Mouse (Mus musculus) limb, embryonic 15.5 days (tissue): ENCODE results near the gene Itgb2l. TPM values are rescaled to one million over a fixed set of nuclear protein-coding genes. Genes with fewer than 3 reads are reported as not detected.
"Not testable (repeated sequence)": the region's sequence is repeated elsewhere in the genome, so short reads cannot be mapped to it uniquely, and the experiment has no call there.

Experiments
- ATAC-seq: fragments of 200-750 bp; cut with Nextera tagmentation; 2 replicates; pipeline ENCODE4 v1.8.0; 2017; ENCODE audit warnings: low read depth, moderate TSS enrichment; ENCODE audit not compliant: insufficient number of reproducible peaks, low FRiP score, low TSS enrichment
- H3K27ac ChIP-seq: fragments of 300-500 bp; sonication (generic); 2 replicates; pipeline ENCODE4 v1.5.1; 2015; ENCODE audit warnings: moderate library complexity, mild to moderate bottlenecking, inconsistent platforms
- H3K27me3 ChIP-seq: fragments of 300-500 bp; sonication (generic); 2 replicates; pipeline ENCODE4 v1.6.1; 2015; ENCODE audit warnings: inconsistent platforms
- H3K36me3 ChIP-seq: fragments of 300-500 bp; sonication (generic); 2 replicates; pipeline ENCODE4 v1.6.1; 2015; ENCODE audit warnings: inconsistent platforms
- H3K4me1 ChIP-seq: fragments of 300-500 bp; sonication (generic); 2 replicates; pipeline ENCODE4 v1.6.1; 2015; ENCODE audit warnings: inconsistent platforms
- H3K4me2 ChIP-seq: fragments of 300-500 bp; sonication (generic); 2 replicates; pipeline ENCODE4 v1.6.1; 2015; ENCODE audit warnings: mild to moderate bottlenecking, inconsistent platforms
- H3K4me3 ChIP-seq: fragments of 300-500 bp; sonication (generic); 2 replicates; pipeline ENCODE4 v1.5.1; 2015; ENCODE audit warnings: mild to moderate bottlenecking, inconsistent platforms
- H3K9ac ChIP-seq: fragments of 300-500 bp; sonication (generic); 2 replicates; pipeline ENCODE4 v1.6.1; 2015; ENCODE audit warnings: inconsistent platforms
- H3K9me3 ChIP-seq: fragments of 300-500 bp; sonication (generic); 2 replicates; pipeline ENCODE4 v1.6.1; 2016; ENCODE audit warnings: inconsistent platforms
- WGBS: fragments of 180-500 bp; shearing (Covaris S2); methylation state at CpG from one replicate; pipeline ENCODE4 v1.1.7; 2015; 5-methylcytosine and 5-hydroxymethylcytosine counted together
- polyA plus RNA-seq: library from polyadenylated mRNA; unstranded; fragments of >200 nt; fragmentation: Nextera tagmentation; extraction: Ambion mirVana; gene quantifications from 2 replicates; pipeline ENCODE4 v1.2.1, GENCODE M21; 2015

Itgb2l gene
- polyA plus RNA-seq, 1 experiment from 2014 or later, result 0.15 TPM

DNA sequence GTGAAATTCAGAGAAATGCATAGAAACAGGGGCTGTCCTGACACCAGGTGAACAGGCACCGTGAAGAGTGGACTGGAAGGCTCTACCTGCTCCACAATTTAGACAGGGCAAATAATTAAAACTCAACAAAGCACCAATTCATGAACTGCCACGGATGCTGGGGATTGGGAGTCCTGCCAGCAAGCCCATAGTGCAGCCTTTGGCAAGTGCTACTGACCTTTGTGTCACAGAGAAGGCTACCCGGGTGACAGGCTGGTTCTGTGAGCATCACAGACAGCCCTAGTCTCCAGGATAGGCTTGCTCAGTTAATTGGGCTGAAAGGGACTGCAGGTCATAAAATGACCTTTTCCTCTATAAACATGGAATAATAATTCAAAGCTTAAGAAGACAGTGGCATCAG lies 17.4 kb upstream of the Itgb2l start:
- no peak overlapping the region for H3K9ac ChIP-seq
- ATAC-seq, result no peak
- H3K27me3 ChIP-seq, result peaks cover 7% of the 10 kb centered on the region; the same call in 1 of the 2 replicates
- no peaks in the 10 kb centered on the region for H3K36me3 ChIP-seq
- H3K27ac ChIP-seq, result no peak overlapping the region
- 40% methylated on average over 3 of the region's 3 CpGs for WGBS
- no peaks in the 10 kb centered on the region for H3K4me1 ChIP-seq
- H3K9me3 ChIP-seq, result no peaks in the 10 kb centered on the region
- no peak overlapping the region for H3K4me2 ChIP-seq
- H3K4me3 ChIP-seq, result no peak overlapping the region

DNA sequence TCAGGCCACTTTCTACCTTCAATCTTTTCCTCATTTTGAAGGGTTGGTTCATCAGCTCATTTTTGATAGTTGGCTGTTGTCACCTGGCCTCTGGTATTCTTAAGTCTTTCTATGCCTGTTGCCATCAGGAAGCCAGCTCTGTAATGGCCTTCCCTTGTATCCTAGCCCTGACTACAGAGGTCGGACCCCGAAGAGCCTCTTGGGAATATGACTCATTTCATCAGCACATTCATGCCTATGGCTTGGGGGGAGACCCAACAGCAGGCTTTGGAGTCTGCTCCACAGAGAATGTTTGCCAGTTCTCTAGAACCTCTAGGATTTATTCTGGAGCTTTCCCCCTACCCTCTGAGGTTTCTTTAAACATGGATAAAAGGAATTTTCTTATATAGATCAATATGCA lies 15.9 kb upstream of the Itgb2l start:
- no peak for ATAC-seq

DNA sequence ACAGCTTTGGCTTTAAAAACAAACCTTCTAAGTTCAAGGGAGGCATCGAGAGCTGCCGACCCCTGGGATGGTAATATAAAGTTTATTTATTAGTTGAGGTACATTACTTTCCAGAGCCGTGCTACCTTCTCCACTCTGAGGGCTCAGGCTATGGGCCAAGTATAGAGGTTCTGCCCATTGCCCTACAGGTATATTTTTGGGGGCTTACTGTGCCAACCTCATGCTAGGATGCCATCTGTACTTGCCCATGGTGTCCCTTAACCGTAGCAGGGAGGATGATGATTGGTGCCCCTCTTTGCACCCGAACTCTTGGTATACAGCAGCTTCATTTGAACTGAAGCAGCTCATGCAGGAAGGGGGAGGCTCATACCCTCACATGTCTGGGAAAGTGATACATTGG lies 14.2 kb upstream of the Itgb2l start:
- no peak overlapping the region for H3K27ac ChIP-seq
- H3K4me2 ChIP-seq, result no peak overlapping the region
- 66% methylated on average over 5 of the region's 5 CpGs for WGBS
- no peaks in the 10 kb centered on the region for H3K9me3 ChIP-seq
- 0 out of 2 replicates have a peak, but pooled peaks cover under 1% of the 10 kb centered on the region for H3K4me1 ChIP-seq
- no peak overlapping the region for H3K9ac ChIP-seq
- no peaks in the 10 kb centered on the region for H3K36me3 ChIP-seq
- no peaks in the 10 kb centered on the region; the same call in 1 of the 2 replicates for H3K27me3 ChIP-seq
- no peak for ATAC-seq
- H3K4me3 ChIP-seq, result no peak overlapping the region

More for the DNA sequence above, 15.9 kb upstream of the Itgb2l start:
- Histone ChIP-seq H3K4me2 (no peak overlapping the region), H3K9me3 (no peaks in the 10 kb centered on the region), H3K36me3 (no peaks in the 10 kb centered on the region), H3K27ac (no peak overlapping the region), H3K4me3 (no peak overlapping the region), H3K4me1 (no peaks in the 10 kb centered on the region), H3K27me3 (no peaks in the 10 kb centered on the region; the same call in 1 of the 2 replicates), H3K9ac (no peak overlapping the region)
- 80% methylated on average over 2 of the region's 2 CpGs for WGBS

DNA sequence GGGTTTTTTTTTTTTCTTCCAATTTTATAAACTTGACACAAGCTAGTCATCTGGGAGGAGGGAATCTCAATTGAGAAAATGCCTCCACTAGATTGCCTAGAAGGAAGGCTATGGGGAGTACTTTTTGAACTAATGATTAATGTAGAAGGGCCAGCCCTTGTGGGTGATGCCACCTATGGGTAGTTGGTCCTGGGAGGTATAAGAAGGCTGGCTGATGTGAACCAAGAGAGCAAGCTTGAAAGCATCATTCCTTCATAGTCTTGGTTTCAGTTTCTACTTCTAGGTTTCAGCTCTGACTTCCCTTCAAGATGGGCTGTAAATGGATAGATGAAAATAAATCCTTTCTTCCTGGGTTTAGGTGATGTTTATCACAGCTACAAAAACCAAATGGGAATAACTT lies 10.7 kb upstream of the Itgb2l start:
- Histone ChIP-seq H3K27ac (no peak overlapping the region), H3K4me2 (no peak overlapping the region), H3K9me3 (no peaks in the 10 kb centered on the region), H3K4me3 (no peak overlapping the region), H3K36me3 (no peaks in the 10 kb centered on the region), H3K4me1 (0 out of 2 replicates have a peak, but pooled peaks cover 4% of the 10 kb centered on the region), H3K27me3 (no peaks in the 10 kb centered on the region), H3K9ac (no peak overlapping the region)
- no peak for ATAC-seq

DNA sequence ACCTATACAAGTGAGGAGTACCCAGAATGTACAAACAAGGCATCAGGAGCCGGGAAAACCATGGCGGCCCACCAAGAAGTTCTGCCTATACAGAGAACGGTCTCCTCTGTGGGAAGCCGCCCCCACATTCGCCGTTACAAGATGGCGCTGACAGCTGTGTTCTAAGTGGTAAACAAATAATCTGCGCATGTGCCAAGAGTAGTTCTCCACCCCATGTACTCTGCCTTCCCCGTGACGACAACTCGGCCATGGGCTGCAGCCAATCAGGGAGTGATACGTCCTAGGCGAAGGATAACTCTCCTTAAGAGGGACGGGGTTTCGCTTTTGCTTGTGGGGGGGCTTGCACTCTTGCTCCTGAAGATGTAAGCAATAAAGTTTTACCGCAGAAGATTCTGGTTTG lies 7.5 kb upstream of the Itgb2l start:
- H3K4me1 ChIP-seq, H3K27me3 ChIP-seq, H3K9me3 ChIP-seq, H3K27ac ChIP-seq, ATAC-seq, H3K4me2 ChIP-seq, H3K36me3 ChIP-seq, H3K4me3 ChIP-seq, H3K9ac ChIP-seq: not testable (repeated sequence)
- WGBS, result 96% methylated on average over 15 of the region's 16 CpGs

DNA sequence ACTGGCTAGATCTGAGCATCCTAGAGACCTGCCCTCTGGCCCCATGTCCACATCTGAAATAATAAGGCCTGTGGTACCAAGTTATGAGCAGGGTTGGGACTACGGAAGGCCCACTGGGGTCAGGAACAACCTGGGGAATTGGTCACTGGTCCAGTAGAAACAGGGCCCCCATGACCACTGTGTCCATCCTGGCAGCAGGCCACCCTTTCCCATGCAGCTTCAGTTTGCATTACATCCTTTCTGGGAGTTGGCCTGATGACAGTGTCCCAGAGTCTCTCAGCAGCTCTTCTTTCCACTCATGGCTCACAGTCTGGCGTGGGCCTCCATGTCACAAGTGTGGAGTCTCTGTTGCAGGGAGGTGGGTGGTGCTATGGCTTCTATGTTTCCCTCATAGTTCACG lies 1.6 kb downstream of the Itgb2l start:
- no peak overlapping the region for H3K4me2 ChIP-seq
- no peaks in the 10 kb centered on the region for H3K27me3 ChIP-seq
- WGBS, result 71% methylated on average over 3 of the region's 3 CpGs
- no peak overlapping the region for H3K9ac ChIP-seq
- H3K27ac ChIP-seq, result no peak overlapping the region
- no peaks in the 10 kb centered on the region for H3K36me3 ChIP-seq
- ATAC-seq, result no peak
- no peaks in the 10 kb centered on the region for H3K9me3 ChIP-seq
- H3K4me1 ChIP-seq, result peaks cover 8% of the 10 kb centered on the region
- H3K4me3 ChIP-seq, result no peak overlapping the region

DNA sequence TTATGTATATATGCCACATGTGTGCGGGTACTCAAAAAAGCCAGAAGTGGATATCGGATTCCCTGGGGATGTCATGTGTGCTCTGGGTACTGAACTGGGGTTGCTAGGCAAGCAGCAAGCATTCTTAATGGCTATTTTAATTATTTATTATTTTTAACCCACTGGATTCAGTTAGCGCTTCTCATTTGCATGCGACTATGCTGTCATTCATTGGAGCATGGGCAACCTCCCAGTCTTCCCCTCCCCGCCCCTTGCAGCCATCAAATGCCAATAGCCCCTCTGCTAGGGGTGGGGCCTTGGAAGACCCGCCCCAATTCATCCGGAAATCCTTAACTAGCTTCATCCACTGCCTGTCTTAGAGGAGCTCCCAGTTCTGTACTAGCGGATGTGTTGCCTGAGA lies 2.5 kb downstream of the Itgb2l start:
- Histone ChIP-seq H3K36me3 (no peaks in the 10 kb centered on the region), H3K9ac (no peak overlapping the region), H3K4me2 (no peak overlapping the region), H3K4me1 (peaks cover 8% of the 10 kb centered on the region), H3K27me3 (no peaks in the 10 kb centered on the region), H3K4me3 (no peak overlapping the region), H3K9me3 (no peaks in the 10 kb centered on the region), H3K27ac (no peak overlapping the region)
- ATAC-seq, result no peak
- WGBS, result 83% methylated on average over 8 of the region's 8 CpGs

DNA sequence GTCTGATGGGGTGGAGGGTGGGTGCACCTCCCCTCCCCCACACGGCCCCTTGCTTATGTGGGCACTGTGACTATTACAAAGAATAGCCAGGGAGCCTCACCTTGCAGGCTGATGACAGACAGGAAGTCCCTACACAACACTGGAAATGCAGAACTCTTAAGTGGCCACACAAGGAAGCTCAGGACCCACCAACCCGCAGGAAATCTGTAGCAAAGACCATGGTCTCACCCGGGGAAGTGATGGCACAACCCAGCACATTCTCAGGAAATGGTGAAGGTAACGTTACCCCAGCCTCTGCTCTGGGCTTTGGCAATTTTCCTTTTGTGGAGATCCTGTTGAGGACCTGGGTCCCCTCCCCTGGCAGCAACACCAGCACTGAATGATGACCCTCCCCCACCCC lies 3.7 kb downstream of the Itgb2l start:
- no peak overlapping the region for H3K4me2 ChIP-seq
- H3K4me1 ChIP-seq, result peaks cover 8% of the 10 kb centered on the region
- H3K9ac ChIP-seq, result no peak overlapping the region
- H3K36me3 ChIP-seq, result no peaks in the 10 kb centered on the region
- H3K9me3 ChIP-seq, result no peaks in the 10 kb centered on the region
- H3K27ac ChIP-seq, result no peak overlapping the region
- H3K4me3 ChIP-seq, result no peak overlapping the region
- no peaks in the 10 kb centered on the region for H3K27me3 ChIP-seq
- ATAC-seq, result no peak
- WGBS, result 59% methylated on average over 4 of the region's 4 CpGs

DNA sequence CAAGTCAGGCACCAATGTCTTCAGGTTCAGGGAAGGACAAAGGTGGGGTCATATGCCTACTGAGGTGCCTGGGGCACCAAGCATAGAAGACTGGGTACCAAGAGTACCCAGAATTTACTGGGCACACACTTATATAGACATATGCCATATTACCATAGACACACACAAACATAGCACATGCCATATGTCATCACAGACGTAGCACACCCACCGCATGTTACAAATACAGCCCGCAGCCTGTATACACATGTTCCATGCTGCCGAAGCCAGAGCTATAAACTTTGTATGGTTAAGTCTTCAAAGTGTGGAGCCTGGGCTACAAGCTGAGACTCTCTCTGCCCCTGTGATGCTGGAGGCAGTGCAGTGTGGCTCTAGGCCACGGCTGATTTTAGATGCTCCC lies 4.5 kb downstream of the Itgb2l start:
- H3K4me2 ChIP-seq, result no peak overlapping the region
- no peak overlapping the region for H3K4me3 ChIP-seq
- WGBS, result 67% methylated on average over 5 of the region's 5 CpGs
- no peak overlapping the region for H3K27ac ChIP-seq
- H3K27me3 ChIP-seq, result no peaks in the 10 kb centered on the region
- no peaks in the 10 kb centered on the region for H3K36me3 ChIP-seq
- H3K9me3 ChIP-seq, result no peaks in the 10 kb centered on the region
- ATAC-seq, result no peak
- H3K9ac ChIP-seq, result no peak overlapping the region
- H3K4me1 ChIP-seq, result peaks cover 8% of the 10 kb centered on the region

DNA sequence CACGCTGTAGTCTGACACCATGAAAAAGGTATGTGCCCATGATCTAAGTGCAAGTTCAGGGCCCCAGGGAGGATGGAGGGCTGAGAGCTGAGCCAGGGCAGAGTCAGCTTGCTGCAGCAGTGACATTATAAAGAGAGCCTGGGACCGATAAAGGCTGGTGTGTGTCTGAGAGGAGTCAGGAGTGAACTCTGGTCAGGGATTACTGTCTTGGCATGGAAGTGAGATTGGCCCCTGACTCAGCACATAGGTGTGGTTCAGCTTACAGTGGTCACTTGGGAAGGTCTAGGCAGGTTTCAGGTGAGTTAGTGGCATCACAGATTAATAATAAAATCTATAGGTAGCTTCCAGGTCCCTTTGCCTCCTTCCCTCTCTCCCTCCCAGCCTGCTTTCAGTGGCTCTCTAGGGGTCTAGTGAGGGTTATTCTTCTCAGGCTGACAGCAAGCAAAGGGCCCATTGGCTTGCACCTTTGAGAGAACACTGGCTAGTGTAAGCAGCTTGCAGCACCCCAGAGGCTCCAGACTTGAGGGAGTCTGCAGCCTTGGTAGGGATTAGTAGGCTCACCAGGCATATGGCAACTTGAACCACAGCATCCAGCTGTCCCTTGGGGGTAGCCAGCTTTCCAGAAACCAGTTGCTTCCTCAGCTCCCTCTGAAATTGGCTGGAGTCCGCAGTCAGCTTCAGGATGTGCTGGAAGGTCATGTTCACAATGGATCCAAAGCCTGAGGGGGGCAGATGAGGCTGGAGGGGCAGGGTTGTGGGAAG lies 9.2 kb downstream of the Itgb2l start:
- Histone ChIP-seq H3K4me1 (no peaks in the 10 kb centered on the region), H3K27ac (no peak overlapping the region), H3K9me3 (no peaks in the 10 kb centered on the region), H3K27me3 (no peaks in the 10 kb centered on the region), H3K4me3 (no peak overlapping the region), H3K4me2 (no peak overlapping the region), H3K36me3 (no peaks in the 10 kb centered on the region), H3K9ac (no peak overlapping the region)
- WGBS, result 67% methylated on average over 3 of the region's 3 CpGs
- ATAC-seq, result no peak

DNA sequence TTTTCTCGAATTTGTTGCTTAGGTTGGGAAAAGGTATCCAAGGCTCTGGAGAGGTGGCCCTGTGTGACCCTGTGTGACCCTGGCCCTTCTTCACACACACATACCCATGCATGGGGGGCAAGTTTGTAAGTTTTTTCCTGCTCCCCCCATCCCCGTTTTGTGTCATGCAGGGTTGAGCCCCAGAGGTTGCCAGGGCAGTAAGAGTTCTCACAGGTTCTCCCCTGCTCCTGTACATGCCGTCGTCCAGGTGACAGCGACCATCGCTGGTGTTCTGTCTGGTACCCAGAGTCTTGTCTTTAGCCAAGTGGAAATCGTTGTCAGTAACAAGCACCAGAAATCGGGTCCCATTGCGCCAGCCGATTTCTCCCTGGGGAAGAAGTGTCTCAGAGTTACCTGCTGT lies 10.2 kb downstream of the Itgb2l start:
- H3K4me3 ChIP-seq, result no peak overlapping the region
- no peak overlapping the region for H3K9ac ChIP-seq
- no peak overlapping the region for H3K27ac ChIP-seq
- H3K9me3 ChIP-seq, result no peaks in the 10 kb centered on the region
- no peaks in the 10 kb centered on the region for H3K4me1 ChIP-seq
- no peak overlapping the region for H3K4me2 ChIP-seq
- 84% methylated on average over 10 of the region's 10 CpGs for WGBS
- no peaks in the 10 kb centered on the region for H3K36me3 ChIP-seq
- H3K27me3 ChIP-seq, result no peaks in the 10 kb centered on the region
- ATAC-seq, result no peak

DNA sequence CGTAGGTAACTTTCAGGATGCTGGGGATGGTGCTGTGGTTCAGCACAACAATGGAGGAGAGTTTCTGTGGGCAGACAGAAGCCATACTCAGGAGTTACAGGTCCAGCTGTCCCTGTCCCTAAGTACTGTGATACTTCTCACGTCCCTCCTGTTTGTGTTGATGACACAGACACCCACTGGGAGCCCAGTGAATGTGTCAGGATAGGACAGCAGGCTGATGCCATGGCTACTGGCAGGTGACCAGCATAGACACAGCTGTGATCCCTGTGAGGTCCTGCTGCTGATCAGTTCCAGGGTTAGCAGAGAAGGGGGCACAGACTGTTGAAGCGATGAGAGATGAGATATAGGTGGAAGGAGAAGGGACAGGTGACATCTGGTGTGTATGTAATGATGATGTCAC lies 14.4 kb downstream of the Itgb2l start:
- no peak overlapping the region for H3K4me2 ChIP-seq
- no peak overlapping the region for H3K9ac ChIP-seq
- H3K27me3 ChIP-seq, result no peaks in the 10 kb centered on the region
- 63% methylated on average over 3 of the region's 3 CpGs for whole genome bisulfite sequencing
- no peaks in the 10 kb centered on the region for H3K36me3 ChIP-seq
- no peak overlapping the region for H3K27ac ChIP-seq
- H3K4me3 ChIP-seq, result no peak overlapping the region
- ATAC-seq, result no peak
- no peaks in the 10 kb centered on the region for H3K4me1 ChIP-seq
- no peaks in the 10 kb centered on the region for H3K9me3 ChIP-seq

DNA sequence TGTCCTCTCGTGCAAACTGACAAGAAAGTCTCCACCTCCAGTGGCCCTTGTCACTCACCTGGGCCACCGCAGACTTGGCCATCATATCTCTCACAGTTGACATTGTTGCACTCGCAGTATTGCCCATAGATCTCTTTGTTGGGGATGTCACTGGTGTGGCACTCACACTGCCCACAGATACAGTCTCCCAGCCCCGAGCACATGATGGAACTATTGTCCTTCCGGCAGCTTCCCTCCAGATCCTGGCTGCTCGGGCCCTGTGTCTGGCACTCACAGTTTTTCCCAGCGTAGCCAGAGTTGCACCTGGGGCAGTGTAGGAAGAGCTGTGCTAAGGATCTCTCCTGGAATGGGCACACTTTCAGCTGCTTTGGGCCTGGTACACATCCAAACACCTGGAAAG lies 16.7 kb downstream of the Itgb2l start:
- H3K27me3 ChIP-seq, result no peaks in the 10 kb centered on the region
- H3K4me3 ChIP-seq, result no peak overlapping the region
- no peak overlapping the region for H3K9ac ChIP-seq
- no peaks in the 10 kb centered on the region for H3K36me3 ChIP-seq
- no peak overlapping the region for H3K27ac ChIP-seq
- no peak for ATAC-seq
- 82% methylated on average over 7 of the region's 7 CpGs for WGBS
- H3K4me1 ChIP-seq, result no peaks in the 10 kb centered on the region
- no peak overlapping the region for H3K4me2 ChIP-seq
- no peaks in the 10 kb centered on the region for H3K9me3 ChIP-seq
